Mouse (Mus musculus) liver, embryonic 11.5 days (tissue): ENCODE results near the gene Ranbp3l. TPM values are rescaled to one million over a fixed set of nuclear protein-coding genes. Genes with fewer than 3 reads are reported as not detected.

Experiments used
- ATAC-seq: fragments of 200-750 bp; cut with Nextera tagmentation; replicated peaks from 2 replicates; pipeline ENCODE4 v1.8.0; 2017; ENCODE audit warnings: moderate number of reproducible peaks, mild to moderate bottlenecking, moderate TSS enrichment, moderate library complexity; ENCODE audit not compliant: low FRiP score
- DNase-seq: peaks from one replicate; pipeline ENCODE4 v3.0.0-alpha.2; 2017; ENCODE audit warnings: low spot score
- H3K27ac ChIP-seq: fragments of 300-500 bp; sonication (generic); 2 replicates; pipeline ENCODE4 v1.5.1; 2014; ENCODE audit warnings: mild to moderate bottlenecking, low read depth, low read length, control low read depth
- H3K27me3 ChIP-seq: fragments of 300-500 bp; sonication (generic); replicated peaks from 2 replicates; pipeline ENCODE4 v1.6.1; 2014; ENCODE audit warnings: low read length, mixed read lengths; ENCODE audit not compliant: control insufficient read depth, insufficient read depth
- H3K36me3 ChIP-seq: fragments of 300-500 bp; sonication (generic); 2 replicates; pipeline ENCODE4 v1.6.1; 2014; ENCODE audit warnings: mild to moderate bottlenecking, low read length, moderate library complexity, mixed read lengths; ENCODE audit not compliant: control insufficient read depth, insufficient read depth
- H3K4me1 ChIP-seq: fragments of 300-500 bp; sonication (generic); replicated peaks from 2 replicates; pipeline ENCODE4 v1.6.1; 2014; ENCODE audit warnings: low read length, mixed read lengths; ENCODE audit not compliant: control insufficient read depth, insufficient read depth
- H3K4me2 ChIP-seq: fragments of 300-500 bp; sonication (generic); 2 replicates; pipeline ENCODE4 v1.6.1; 2014; ENCODE audit warnings: mild to moderate bottlenecking, control low read depth, moderate library complexity
- H3K4me3 ChIP-seq: fragments of 300-500 bp; sonication (generic); 2 replicates; pipeline ENCODE4 v1.5.1; 2014; ENCODE audit warnings: low read depth, low read length, control low read depth
- H3K9ac ChIP-seq: fragments of 300-500 bp; sonication (generic); 2 replicates; pipeline ENCODE4 v1.6.1; 2014; ENCODE audit warnings: low read depth, low read length, control low read depth
- H3K9me3 ChIP-seq: fragments of 300-500 bp; sonication (generic); 2 replicates; pipeline ENCODE4 v1.6.1; 2016; ENCODE audit warnings: low read length, inconsistent platforms, mixed read lengths; ENCODE audit not compliant: control insufficient read depth
- WGBS: fragments of 180-500 bp; shearing (Covaris S2); extraction: QIAGEN DNeasy Blood & Tissue Kit; methylation state at CpG from one replicate; pipeline ENCODE4 v1.1.7; 2014; 5-methylcytosine and 5-hydroxymethylcytosine counted together
- polyA plus RNA-seq: library from polyadenylated mRNA; unstranded; fragments of >200 nt; fragmentation: Nextera tagmentation; extraction: Ambion mirVana; gene quantifications from 2 replicates; pipeline ENCODE4 v1.2.1, GENCODE M21; 2014

The Ranbp3l gene
- 0.06 and 0.27 TPM in 2 replicates for polyA plus RNA-seq

GRCm38 (mm10) chr15:8967573-8968228 is at the start of gene Ranbp3l:
Gene Ranbp3l (plus strand): TSS chr15:8967949.
- no peaks in the 10 kb centered on the region for H3K36me3 ChIP-seq

GRCm38 (mm10) chr15:8930061-8930460 is 37.7 kb upstream of the Ranbp3l start:
- no peaks in the 10 kb centered on the region for H3K36me3 ChIP-seq
- H3K4me3 ChIP-seq, result no peak overlapping the region
- WGBS, result 71% methylated on average over 1 of the region's 1 CpGs
- no peak overlapping the region for H3K27ac ChIP-seq
- ATAC-seq (no peak), DNase-seq (no peak)
- no peak overlapping the region for H3K9ac ChIP-seq
- H3K9me3 ChIP-seq, result no peaks in the 10 kb centered on the region
- no peak overlapping the region for H3K4me2 ChIP-seq
- H3K27me3 ChIP-seq, result no peaks in the 10 kb centered on the region
- H3K4me1 ChIP-seq, result no peaks in the 10 kb centered on the region

More at GRCm38 (mm10) chr15:8967573-8968228, at the start of gene Ranbp3l:
- Histone ChIP-seq H3K4me3 (peak within 1 kb of the TSS; percentile 17; the same call in 1 of the 2 replicates), H3K4me2 (peak within 1 kb of the TSS; percentile 45), H3K27me3 (no peaks in the 10 kb centered on the region; the same call in 1 of the 2 replicates), H3K27ac (no peak within 1 kb of the TSS), H3K9me3 (no peaks in the 10 kb centered on the region), H3K9ac (no peak within 1 kb of the TSS), H3K4me1 (no peaks in the 10 kb centered on the region)
- ATAC-seq (no peak), DNase-seq (no peak)
- WGBS, result 63% methylated on average over 18 of the region's 18 CpGs

GRCm38 (mm10) chr15:8936911-8937310 is 30.8 kb upstream of the Ranbp3l start:
- no peaks in the 10 kb centered on the region for H3K27me3 ChIP-seq
- no peaks in the 10 kb centered on the region for H3K9me3 ChIP-seq
- H3K4me2 ChIP-seq, result no peak overlapping the region
- DNase-seq (no peak), ATAC-seq (no peak)
- 81% methylated on average over 3 of the region's 3 CpGs for WGBS
- H3K9ac ChIP-seq, result no peak overlapping the region
- no peaks in the 10 kb centered on the region for H3K36me3 ChIP-seq
- H3K27ac ChIP-seq, result no peak overlapping the region
- no peak overlapping the region for H3K4me3 ChIP-seq
- H3K4me1 ChIP-seq, result no peaks in the 10 kb centered on the region

- Histone ChIP-seq H3K9ac (no peak overlapping the region), H3K4me2 (no peak overlapping the region), H3K36me3 (no peaks in the 10 kb centered on the region), H3K27ac (no peak overlapping the region), H3K4me1 (no peaks in the 10 kb centered on the region), H3K4me3 (no peak overlapping the region), H3K27me3 (no peaks in the 10 kb centered on the region), H3K9me3 (no peaks in the 10 kb centered on the region)
- WGBS, result 84% methylated on average over 5 of the region's 5 CpGs
- ATAC-seq (no peak), DNase-seq (no peak)
These were observed 26.9 kb upstream of the Ranbp3l start for GRCm38 (mm10) chr15:8940861-8941260.

GRCm38 (mm10) chr15:8950856-8951255 is 16.9 kb upstream of the Ranbp3l start:
- no peak overlapping the region for H3K4me3 ChIP-seq
- no peak overlapping the region for H3K4me2 ChIP-seq
- H3K4me1 ChIP-seq, result no peaks in the 10 kb centered on the region
- H3K27ac ChIP-seq, result no peak overlapping the region
- DNase-seq, result no peak
- no peaks in the 10 kb centered on the region for H3K27me3 ChIP-seq
- H3K9ac ChIP-seq, result no peak overlapping the region
- H3K36me3 ChIP-seq, result no peaks in the 10 kb centered on the region
- 74% methylated on average over 4 of the region's 4 CpGs for WGBS
- ATAC-seq, result no peak
- no peaks in the 10 kb centered on the region for H3K9me3 ChIP-seq

- H3K27ac ChIP-seq, result no peak overlapping the region
- WGBS, result 49% methylated on average over 2 of the region's 2 CpGs
- no peak overlapping the region for H3K9ac ChIP-seq
- no peak overlapping the region for H3K4me3 ChIP-seq
- ATAC-seq, result no peak
- no peaks in the 10 kb centered on the region for H3K4me1 ChIP-seq
- no peaks in the 10 kb centered on the region; the same call in 1 of the 2 replicates for H3K27me3 ChIP-seq
- no peaks in the 10 kb centered on the region for H3K9me3 ChIP-seq
- no peak for DNase-seq
- no peak overlapping the region for H3K4me2 ChIP-seq
- H3K36me3 ChIP-seq, result no peaks in the 10 kb centered on the region
These were observed 4.4 kb upstream of the Ranbp3l start for GRCm38 (mm10) chr15:8963323-8963722.

GRCm38 (mm10) chr15:8968229-8968595 is 463 bp downstream of the Ranbp3l start:
- no peak for DNase-seq
- ATAC-seq, result no peak
- Histone ChIP-seq H3K9ac (no peak overlapping the region), H3K4me3 (peak overlapping the region; percentile 17; the same call in 1 of the 2 replicates), H3K4me1 (no peaks in the 10 kb centered on the region), H3K36me3 (no peaks in the 10 kb centered on the region), H3K27me3 (no peaks in the 10 kb centered on the region; the same call in 1 of the 2 replicates), H3K4me2 (peak overlapping the region; percentile 45), H3K27ac (no peak overlapping the region), H3K9me3 (no peaks in the 10 kb centered on the region)
- WGBS, result 80% methylated on average over 14 of the region's 14 CpGs

- Histone ChIP-seq H3K4me1 (no peaks in the 10 kb centered on the region), H3K27ac (no peak overlapping the region), H3K27me3 (no peaks in the 10 kb centered on the region; the same call in 1 of the 2 replicates), H3K4me3 (no peak overlapping the region), H3K9ac (no peak overlapping the region), H3K36me3 (no peaks in the 10 kb centered on the region), H3K9me3 (no peaks in the 10 kb centered on the region), H3K4me2 (no peak overlapping the region)
- WGBS, result 74% methylated on average over 10 of the region's 10 CpGs
- no peak for ATAC-seq
- no peak for DNase-seq
These were observed 1.4 kb downstream of the Ranbp3l start for GRCm38 (mm10) chr15:8969061-8969635.

GRCm38 (mm10) chr15:8991211-8991610 is 23.5 kb downstream of the Ranbp3l start:
- no peaks in the 10 kb centered on the region for H3K27me3 ChIP-seq
- no peak overlapping the region for H3K4me2 ChIP-seq
- WGBS, result 90% methylated on average over 6 of the region's 6 CpGs
- no peaks in the 10 kb centered on the region for H3K36me3 ChIP-seq
- no peak overlapping the region for H3K4me3 ChIP-seq
- H3K9ac ChIP-seq, result no peak overlapping the region
- no peak for DNase-seq
- no peak for ATAC-seq
- no peaks in the 10 kb centered on the region for H3K4me1 ChIP-seq
- no peak overlapping the region for H3K27ac ChIP-seq
- H3K9me3 ChIP-seq, result no peaks in the 10 kb centered on the region
